Mouse (Mus musculus) mouse embryonic stem cell (cell line): ENCODE measurements around the gene Nprl3.
"Not testable (repeated sequence)": the region's sequence is repeated elsewhere in the genome, so short reads cannot be mapped to it uniquely, and the experiment has no call there.

Experiments
- in situ Hi-C, 2 experiments: fragments of 300-500 bp; cut with MboI; formaldehyde crosslinking; loops; 1 replicate in 1 of 2; 3 replicates in 1 of 2; pipeline ENCODE4 v1.14.3; 2019 to 2020; ENCODE audit warnings: low sequenced_read_pairs in 2 of 2, low pct_unique_long_range_greater_than_20kb in 1 of 2, mixed read lengths in 1 of 2; ENCODE audit not compliant: unreplicated experiment in 1 of 2

The Nprl3 gene

GRCm38 (mm10) chr11:32267188-32267884 is at the start of gene Nprl3:
Nprl3 (minus strand) TSS chr11:32267707.
- in situ Hi-C loops: no loop called here

- in situ Hi-C loops: loop anchor here in 1 of 2 experiments (5.0 kb wide), 1 partner anchor 134 kb away; no protein-coding TSS in a partner anchor
These were observed 48.5 kb upstream of the Nprl3 start for GRCm38 (mm10) chr11:32316009-32316408.

- in situ Hi-C loops: no loop called here
These were observed 42.4 kb upstream of the Nprl3 start for GRCm38 (mm10) chr11:32309928-32310327.

GRCm38 (mm10) chr11:32309446-32309845 is 41.9 kb upstream of the Nprl3 start:
- in situ Hi-C loops: no loop called here

- in situ Hi-C loops: no loop called here
These were observed 39.5 kb upstream of the Nprl3 start for GRCm38 (mm10) chr11:32307006-32307405.

- in situ Hi-C loops: no loop called here
These were observed 35.9 kb upstream of the Nprl3 start for GRCm38 (mm10) chr11:32303455-32303854.

- in situ Hi-C loops: no loop called here
These were observed 35.4 kb upstream of the Nprl3 start for GRCm38 (mm10) chr11:32302824-32303419.

- in situ Hi-C loops: no loop called here
These were observed 34.0 kb upstream of the Nprl3 start for GRCm38 (mm10) chr11:32301506-32301905.

- in situ Hi-C loops: no loop called here
These were observed 33.1 kb upstream of the Nprl3 start for GRCm38 (mm10) chr11:32300279-32301267.

- in situ Hi-C loops: not testable (repeated sequence)
These were observed 32.4 kb upstream of the Nprl3 start, which contains the start of gene Hbq1a for GRCm38 (mm10) chr11:32299865-32300264. Hbq1a (plus strand) TSS chr11:32300069.

- in situ Hi-C loops: no loop called here
These were observed 31.0 kb upstream of the Nprl3 start for GRCm38 (mm10) chr11:32298532-32298918.

- in situ Hi-C loops: no loop called here
These were observed 30.5 kb upstream of the Nprl3 start for GRCm38 (mm10) chr11:32297866-32298531.

- in situ Hi-C loops: not testable (repeated sequence)
These were observed 29.9 kb upstream of the Nprl3 start for GRCm38 (mm10) chr11:32297417-32297816.

GRCm38 (mm10) chr11:32296203-32296602 is 28.7 kb upstream of the Nprl3 start, which contains the start of gene Hba-a2:
Hba-a2 (plus strand) TSS chr11:32296489.
- in situ Hi-C loops: not testable (repeated sequence)

- in situ Hi-C loops: not testable (repeated sequence)
These were observed 26.0 kb upstream of the Nprl3 start for GRCm38 (mm10) chr11:32293479-32293878.

- in situ Hi-C loops: not testable (repeated sequence)
These were observed 25.3 kb upstream of the Nprl3 start for GRCm38 (mm10) chr11:32292819-32293218.

GRCm38 (mm10) chr11:32287493-32287825 is 20.0 kb upstream of the Nprl3 start:
- in situ Hi-C loops: no loop called here

GRCm38 (mm10) chr11:32286695-32287492 is 19.4 kb upstream of the Nprl3 start, which contains the start of gene Hbq1b:
Hbq1b (plus strand) TSS chr11:32286965.
- in situ Hi-C loops: not testable (repeated sequence)
